Mouse (Mus musculus): ENCODE results near the gene U90926. TPM values are rescaled to one million over a fixed set of nuclear protein-coding genes. Genes with fewer than 3 reads are reported as not detected.
"Not testable (repeated sequence)": the region's sequence is repeated elsewhere in the genome, so short reads cannot be mapped to it uniquely, and the experiment has no call there.

Gene U90926
- total RNA-seq, 2 experiments from 2014 or later: not detected

DNA sequence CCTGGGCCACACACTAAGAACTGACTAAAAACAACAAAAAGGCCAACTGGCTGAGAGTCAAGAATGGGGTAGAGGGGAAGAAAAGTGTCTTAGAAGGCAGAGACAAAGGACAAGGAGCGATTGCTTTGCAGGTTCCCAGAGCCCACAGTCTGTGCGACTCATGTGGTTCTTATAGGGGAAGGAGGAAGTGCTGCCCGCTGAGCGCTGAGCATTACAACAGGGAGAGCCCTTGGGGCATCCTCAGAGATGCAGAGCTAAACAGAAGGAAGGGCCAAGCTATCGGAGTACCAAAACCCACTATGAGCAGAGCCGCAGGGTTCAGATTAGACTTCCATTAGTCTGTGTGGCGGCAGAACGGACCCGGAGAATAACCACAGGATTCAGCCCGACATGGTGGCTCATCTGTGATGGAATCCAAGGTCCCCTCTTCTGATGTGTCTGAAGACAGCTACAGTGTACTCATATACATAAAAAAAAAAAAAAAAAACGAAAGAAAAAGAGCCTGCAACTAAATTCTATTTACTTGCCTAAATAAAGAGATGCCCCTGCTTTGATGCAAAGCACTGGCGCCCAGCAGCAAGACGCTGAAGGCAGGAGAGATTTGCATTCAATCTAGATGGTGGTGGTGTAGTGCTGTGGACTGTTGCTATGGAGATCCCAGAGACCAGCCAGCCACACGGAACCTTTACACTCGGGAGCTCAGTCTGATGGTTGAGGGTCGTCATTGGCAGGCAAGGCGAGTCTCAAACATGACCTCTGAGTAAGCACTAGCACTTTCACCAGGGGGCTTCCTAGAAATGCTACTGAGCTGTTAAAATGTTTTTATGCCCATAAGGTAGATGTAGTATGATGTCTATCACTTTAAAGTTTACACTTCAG, 3.9 kb upstream of the U90926 start:
- DNase-seq (ENCODE audit: low spot score in 2 of 2): no peak

DNA sequence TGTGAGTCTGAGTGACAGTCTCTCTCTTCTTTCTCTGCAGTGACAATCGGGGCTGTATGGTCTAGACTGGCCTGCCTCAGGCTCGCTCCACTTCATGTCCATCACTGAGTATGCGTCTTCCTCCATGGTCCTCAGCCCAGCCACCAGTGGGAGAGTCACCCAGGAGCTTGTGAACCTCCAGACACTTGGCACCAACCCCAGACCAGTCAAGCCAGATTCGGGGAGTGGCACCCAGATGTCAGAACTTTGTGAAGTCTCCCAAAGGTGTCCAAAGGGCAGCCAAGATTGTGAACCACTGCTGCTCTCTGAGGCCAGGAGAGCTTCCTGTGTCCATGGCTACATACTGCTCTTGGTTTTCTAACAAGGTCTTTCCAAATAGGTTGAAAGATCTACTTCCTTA, 3.0 kb downstream of the U90926 start:
- no peak for DNase-seq (ENCODE audit: low spot score in 2 of 2)

DNA sequence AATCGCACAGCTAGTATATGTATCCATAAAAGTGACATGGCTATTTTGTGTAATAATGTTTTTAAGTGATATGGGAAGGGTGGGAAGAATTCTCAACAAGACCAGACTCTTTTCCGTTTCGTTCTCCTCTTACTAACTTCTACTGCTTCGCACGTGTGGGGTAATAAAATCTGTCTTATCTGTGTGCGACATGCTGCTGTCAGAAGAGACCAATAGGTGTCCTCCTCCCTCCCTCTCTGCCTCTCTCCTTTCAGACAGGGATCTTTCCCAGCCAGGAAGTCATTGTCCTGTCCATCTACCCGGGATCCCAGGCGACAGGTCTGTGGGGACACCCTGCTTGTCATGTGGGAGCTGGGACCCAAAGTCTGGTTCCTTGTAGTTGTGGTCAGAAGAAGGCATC, 5.0 kb downstream of the U90926 start:
- no peak for DNase-seq (ENCODE audit: low spot score in 2 of 2)

DNA sequence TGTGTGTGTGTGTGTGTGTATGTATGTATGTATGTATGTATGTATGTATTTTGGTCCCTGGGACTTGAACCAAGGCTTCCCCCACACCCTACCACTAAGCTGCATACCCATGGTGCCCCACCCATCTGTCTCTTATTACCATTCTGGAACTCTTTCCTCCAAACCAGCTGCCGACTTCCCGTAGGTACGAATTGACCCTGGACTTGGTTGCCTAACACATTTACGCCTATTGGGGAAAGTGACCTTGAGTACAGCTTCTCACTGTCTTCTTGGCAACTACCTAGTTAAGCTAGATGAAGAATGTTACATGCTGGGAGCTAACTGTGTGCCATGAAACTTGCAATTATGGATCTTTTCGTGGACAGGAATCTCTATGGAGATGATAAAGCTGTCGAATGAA, 9.1 kb downstream of the U90926 start:
- no peak for DNase-seq (ENCODE audit: low spot score in 2 of 2)

DNA sequence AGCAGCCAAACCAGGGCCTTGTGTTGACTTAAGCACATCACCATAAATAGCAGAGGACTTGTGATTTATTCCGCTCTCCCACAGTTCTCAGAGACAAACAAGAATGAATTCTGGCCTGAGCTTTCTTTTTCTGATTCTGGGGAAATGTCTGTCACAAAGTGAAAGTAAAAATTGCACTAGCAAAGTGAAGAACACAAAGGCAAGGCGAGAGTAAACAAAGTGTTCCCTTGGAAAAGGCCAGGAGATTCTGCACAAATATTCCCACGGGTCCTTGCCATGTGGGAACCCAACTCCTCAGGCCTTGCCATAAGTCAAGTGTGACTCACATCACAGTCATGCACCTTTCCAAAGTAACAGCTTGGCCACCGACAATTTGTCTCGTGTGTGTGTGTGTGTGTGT, 9.5 kb downstream of the U90926 start:
- DNase-seq (ENCODE audit: low spot score in 2 of 2): no peak

DNA sequence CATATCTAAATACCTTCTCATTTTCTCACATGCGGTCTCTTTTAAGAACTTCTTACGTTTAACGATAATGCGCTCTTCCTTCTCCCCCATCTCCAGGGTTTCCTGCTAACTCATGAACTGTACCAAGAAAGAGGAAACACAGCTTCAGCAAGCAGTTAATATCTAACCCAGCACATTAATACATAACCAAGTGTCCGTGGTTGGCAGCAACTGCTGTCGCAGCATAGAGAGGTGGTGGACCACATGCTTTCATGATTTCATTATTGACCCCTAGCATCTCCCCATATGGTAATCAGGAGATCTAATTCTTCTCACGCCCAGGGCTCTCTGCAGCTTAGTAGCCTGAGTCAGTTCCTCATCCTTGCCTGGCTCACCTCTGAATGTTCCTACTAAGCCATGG, 10.0 kb downstream of the U90926 start:
- no peak for DNase-seq (ENCODE audit: low spot score in 2 of 2)

DNA sequence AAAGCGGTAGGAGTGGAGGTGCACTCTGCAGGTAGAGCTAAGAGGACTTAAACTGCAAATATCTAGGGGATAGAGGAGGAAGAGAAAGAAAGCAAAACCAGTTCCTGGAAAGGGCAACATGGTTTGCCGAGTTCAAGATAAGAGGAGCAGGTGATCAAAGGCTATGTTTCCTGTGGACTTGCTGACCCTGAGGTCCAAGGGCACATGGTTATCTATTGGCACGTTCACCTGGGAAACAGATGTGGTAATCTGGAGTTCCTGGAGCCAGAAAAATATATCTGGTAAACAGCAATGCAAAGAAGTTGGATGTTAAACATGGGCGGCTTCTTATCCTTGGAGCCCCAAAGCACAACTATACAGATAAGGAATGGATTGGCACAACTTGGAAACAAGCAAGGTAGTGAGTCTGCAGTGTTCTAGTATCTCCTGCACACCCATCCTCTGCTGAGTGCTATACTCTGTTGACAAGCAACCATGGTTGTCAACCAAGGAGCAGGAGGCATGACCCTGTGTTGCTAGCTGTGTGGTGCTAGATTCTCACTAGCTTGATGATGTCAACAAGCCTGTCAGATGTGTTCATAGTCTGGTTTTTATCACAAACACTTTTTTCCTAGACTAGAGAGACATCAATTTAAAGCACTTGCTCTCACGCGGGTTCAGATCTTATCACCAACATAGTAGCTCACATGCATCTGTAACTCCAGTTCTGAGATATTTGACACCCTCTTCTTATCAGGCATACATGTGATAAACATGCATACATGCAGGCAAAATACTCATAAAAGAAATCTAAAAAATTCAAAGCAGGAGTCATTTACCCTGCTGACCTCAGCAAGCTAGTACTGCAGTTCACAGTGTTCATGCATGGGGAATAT, 10.8 kb downstream of the U90926 start:
- DNase-seq (ENCODE audit: low spot score in 2 of 2): no peak

DNA sequence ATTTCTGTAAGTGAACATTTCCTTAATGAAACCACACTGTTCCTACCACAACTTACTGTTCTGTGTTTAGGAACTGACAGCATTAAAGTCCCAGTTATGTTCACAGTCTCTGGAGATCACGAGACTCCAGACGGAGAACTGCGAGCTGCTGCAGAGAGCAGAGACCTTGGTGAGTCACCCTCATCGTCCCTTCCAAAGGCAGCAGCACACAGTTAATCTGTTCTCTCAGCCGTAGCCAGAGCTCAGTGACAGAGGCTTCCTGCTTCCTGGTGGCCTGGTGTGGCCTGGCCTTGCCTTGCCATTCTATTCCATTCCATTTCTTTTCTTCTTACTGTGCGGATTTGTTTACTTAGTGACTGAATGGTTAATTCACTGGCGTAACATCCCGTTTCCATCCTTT, 16.9 kb downstream of the U90926 start:
- DNase-seq (ENCODE audit: low spot score in 2 of 2): no peak

DNA sequence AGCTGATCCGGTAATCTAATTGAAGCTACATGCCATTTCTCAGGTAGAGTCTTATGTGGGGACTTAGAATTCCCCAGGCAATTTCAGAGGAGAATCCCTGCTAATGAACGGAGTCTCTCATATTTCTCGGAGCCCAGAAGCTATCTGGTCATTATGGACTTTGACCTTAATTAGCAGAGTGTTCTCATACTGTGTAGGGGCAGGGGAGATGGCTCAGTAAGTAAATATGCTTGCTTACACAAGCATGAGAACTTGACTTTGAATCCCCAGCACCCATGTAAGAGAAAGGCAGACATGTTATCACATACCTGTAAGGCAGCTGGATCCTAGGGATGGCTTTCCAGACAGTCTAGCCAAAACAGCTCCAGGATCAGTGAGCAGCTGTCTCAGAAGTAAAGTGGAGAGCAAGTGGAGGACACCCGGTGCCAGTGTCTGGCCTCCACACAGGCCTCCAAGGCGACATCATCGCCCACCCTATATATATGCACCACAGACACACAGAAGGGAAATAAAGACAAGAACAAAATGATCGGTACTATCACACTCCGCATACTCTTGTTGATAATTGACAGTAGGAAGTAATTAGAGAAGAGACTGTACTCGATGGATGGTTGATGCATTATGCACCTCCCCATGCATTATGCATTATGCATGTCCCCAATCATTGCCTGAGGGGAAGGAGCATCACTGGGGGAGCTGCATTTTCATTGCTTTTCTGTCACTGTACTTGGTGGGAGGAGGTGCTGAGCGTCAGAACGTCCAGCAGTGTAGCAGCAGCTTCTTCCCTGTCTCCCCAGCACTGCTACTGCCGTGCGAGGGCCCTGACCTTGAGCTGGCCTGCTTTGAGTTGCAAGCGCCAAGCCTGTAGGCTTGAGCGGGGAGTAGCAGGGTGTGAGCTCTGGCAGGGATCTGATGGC, 18.1 kb downstream of the U90926 start:
- no peak for DNase-seq (ENCODE audit: low spot score in 2 of 2)

DNA sequence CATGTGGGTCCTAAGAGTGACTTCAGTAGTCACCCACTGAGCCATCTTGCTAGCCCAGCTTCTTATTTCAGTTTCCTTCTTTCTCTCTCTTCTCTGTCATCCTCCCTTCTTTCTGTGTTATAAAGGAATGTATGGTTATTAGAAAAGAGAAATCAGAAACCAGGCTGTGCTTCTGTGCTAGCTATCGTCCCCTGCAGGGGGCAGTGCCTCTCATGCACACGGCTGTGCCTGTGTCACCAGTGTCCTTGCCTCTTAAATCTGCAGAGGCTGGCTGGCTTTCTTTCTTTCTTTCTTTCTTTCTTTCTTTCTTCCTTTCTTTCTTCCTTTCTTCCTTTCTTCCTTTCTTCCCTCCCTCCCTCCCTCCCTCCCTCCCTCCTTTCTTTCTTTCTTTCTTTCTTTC, 19.5 kb downstream of the U90926 start:
- not testable (repeated sequence) for DNase-seq (ENCODE audit: low spot score in 2 of 2)

DNA sequence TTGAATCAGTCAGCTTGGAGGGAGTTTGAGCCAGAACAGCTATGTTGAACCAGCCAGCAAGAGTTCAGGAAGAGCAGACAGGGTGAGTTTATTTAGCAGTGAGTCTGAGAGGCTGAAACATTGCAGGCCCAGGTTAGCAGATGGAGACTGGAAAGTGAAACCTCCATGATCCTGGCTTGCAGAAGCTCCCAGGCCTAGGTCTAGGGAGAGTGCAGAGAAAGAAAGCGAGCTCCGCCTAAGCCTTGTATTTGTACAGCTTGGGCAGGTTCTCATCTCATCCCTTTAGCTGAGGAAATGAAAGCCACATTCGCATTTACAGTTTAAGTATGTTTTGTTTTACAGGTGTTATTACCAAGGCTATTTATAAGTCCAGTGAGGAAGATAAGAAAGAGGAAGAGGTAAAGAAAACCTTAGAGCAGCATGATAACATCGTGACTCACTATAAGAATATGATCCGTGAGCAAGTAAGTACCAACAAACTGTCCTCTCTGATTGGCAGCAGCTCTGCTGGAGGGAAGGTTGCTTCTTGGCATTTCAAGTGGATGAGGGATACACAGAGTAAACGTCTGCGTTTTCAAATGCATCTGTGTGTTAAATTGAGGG, 26.2 kb downstream of the U90926 start:
- DNase-seq (ENCODE audit: low spot score in 2 of 2): no peak

DNA sequence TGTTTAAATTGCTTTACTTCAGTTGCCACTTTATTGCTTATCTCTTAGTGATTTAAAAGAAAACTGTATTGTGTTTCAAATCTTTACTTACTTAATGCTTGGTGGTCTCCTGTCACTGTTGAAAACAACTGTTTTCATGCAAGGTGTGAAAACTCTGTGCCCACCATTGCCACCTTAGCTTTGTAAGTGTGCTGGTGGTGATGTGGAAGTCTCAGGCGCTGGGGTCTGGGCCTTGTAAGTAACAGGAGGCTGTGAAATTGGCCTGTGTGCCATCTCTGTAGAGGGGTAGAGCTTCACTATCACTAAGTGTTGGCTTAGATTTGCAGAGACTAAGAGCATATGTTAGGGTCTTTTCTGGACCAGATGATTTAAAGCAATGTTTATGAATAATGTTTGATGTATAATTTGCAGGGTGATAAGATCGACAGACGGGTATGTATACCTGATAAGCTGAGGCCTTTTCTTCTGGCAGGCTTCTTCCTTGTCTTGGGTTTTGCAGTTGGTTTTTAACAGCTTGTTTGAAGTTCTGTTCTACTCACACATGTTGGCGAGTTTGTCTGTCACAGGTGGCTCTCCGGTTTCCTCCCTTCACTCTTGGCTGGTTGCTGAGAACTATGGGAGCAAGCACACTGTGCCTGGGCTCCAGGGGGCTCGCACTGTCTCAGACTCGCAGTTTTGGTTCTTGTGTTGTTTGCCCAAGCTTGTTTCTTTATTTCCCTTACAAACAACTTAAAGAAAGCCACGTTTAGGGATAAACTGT, 32.0 kb downstream of the U90926 start:
- DNase-seq (ENCODE audit: low spot score in 2 of 2): no peak

DNA sequence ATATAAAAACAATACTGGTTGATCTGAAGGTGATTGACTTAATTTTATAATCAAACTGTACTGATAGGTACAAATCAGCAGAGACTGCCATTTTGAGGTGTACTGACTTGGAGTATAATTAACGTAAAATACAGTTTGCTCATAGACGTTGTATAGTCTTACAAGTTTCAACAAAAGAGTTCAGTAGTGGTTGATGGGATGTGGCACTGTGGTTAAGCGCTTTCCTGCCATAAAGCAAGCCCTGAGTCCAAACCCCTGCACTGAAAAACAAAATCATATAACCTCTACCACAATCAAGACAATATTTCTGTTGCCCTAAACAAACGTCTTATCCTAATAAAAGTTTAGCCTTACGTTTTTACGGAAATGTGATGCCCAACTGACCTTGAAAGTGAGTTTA, 49.2 kb downstream of the U90926 start:
- DNase-seq (ENCODE audit: low spot score in 2 of 2): no peak

Other genes starting within 250 kb of the U90926 start
- gene Odaph, start 227.9 kb downstream of the U90926 start, total RNA-seq (2021): not detected
- gene Cdkl2, start 171.5 kb downstream of the U90926 start, total RNA-seq (2021): 1 to 10 TPM; 2.9 to 3.4 TPM
- gene G3bp2, start 131.7 kb downstream of the U90926 start, total RNA-seq (2021): 10 to 100 TPM; 68.6 to 70.1 TPM
- 10 to 100 TPM; 75.5 to 85.8 TPM for gene Uso1, start 77.5 kb downstream of the U90926 start, total RNA-seq (2021)
- under 1 TPM; 0.08 to 0.29 TPM for gene Ppef2, start 40.9 kb upstream of the U90926 start, total RNA-seq (2021)
- gene Naaa, start 62.8 kb upstream of the U90926 start, total RNA-seq (2021): 10 to 100 TPM; 16.6 to 16.7 TPM
- gene Sdad1, start 95.1 kb upstream of the U90926 start, total RNA-seq (2021): 10 to 100 TPM; 25.5 to 28.4 TPM
- gene Cxcl9, start 112.7 kb upstream of the U90926 start, total RNA-seq (2021): 1 to 10 TPM; 5.0 to 8.4 TPM
- 100 to 1,000 TPM; 257 to 310 TPM for gene Art3, start 116.4 kb upstream of the U90926 start, total RNA-seq (2021)
- 1 to 10 TPM in 1 of 2 experiments, under 1 TPM in 1; 0.76 to 1.0 TPM for gene Cxcl10, start 133.5 kb upstream of the U90926 start, total RNA-seq (2021)
- 10 to 100 TPM; 22.6 to 25.6 TPM for gene Nup54, start 219.8 kb upstream of the U90926 start, total RNA-seq (2021)

Data from gastrocnemius, postnatal 4 days (tissue).